Mouse (Mus musculus) CH12.LX (cell line): Measurements from ENCODE around the gene Scgb3a1. TPM values are rescaled to one million over a fixed set of nuclear protein-coding genes. Genes with fewer than 3 reads are reported as not detected.
A peak's percentile ranks its signal among the peaks of the same experiment; 100 is the strongest.

Experiments
- DNase-seq: peaks from one replicate; pipeline ENCODE4 v3.0.0-alpha.2; 2013; ENCODE audit errors: extremely low read depth
- H3K27ac ChIP-seq: 2 replicates; pipeline ENCODE4 v1.5.1; 2012; ENCODE audit warnings: low read depth, mild to moderate bottlenecking, control low read depth, moderate library complexity; ENCODE audit not compliant: insufficient read depth
- H3K27me3 ChIP-seq: replicated peaks from 2 replicates; pipeline ENCODE3; 2012; ENCODE audit warnings: inconsistent platforms
- H3K36me3 ChIP-seq, 2 experiments: replicated peaks in 1 of 2; 2 replicates each; pipeline versions ENCODE3 to v1.6.1; 2012; ENCODE audit warnings: inconsistent platforms in 1 of 2, low read length in 1 of 2, mild to moderate bottlenecking in 1 of 2, mixed read lengths in 1 of 2, moderate library complexity in 1 of 2; ENCODE audit not compliant: control insufficient read depth in 1 of 2, insufficient read depth in 1 of 2
- H3K4me1 ChIP-seq, 2 experiments: 2 replicates each; pipeline ENCODE4 v1.6.1; 2012; ENCODE audit warnings: inconsistent platforms in 1 of 2, moderate library complexity in 1 of 2; ENCODE audit not compliant: insufficient read depth in 2 of 2, control insufficient read depth in 1 of 2
- H3K4me2 ChIP-seq: 2 replicates; pipeline ENCODE4 v1.6.1; 2012; ENCODE audit warnings: low read depth, mild to moderate bottlenecking, control low read depth; ENCODE audit not compliant: poor library complexity, insufficient read depth, severe bottlenecking
- H3K4me3 ChIP-seq, 3 experiments: fragments of 150-350 bp in 1 of 3; sonication (generic) in 1 of 3; replicated peaks in 1 of 3; 2 replicates each; pipeline versions ENCODE3 to v1.5.1; 2011 to 2012; ENCODE audit warnings: low read depth in 2 of 3, low read length in 2 of 3, mild to moderate bottlenecking in 2 of 3, moderate library complexity in 2 of 3, control low read depth in 1 of 3, improper control_type of control experiment in 1 of 3, inconsistent platforms in 1 of 3, mixed read lengths in 1 of 3; ENCODE audit not compliant: poor library complexity in 1 of 3
- H3K79me2 ChIP-seq: replicated peaks from 2 replicates; pipeline ENCODE4 v1.6.1; 2012; ENCODE audit warnings: mild to moderate bottlenecking, moderate library complexity; ENCODE audit not compliant: control insufficient read depth, poor library complexity, insufficient read depth, severe bottlenecking; ENCODE audit errors: extremely low read depth
- H3K9ac ChIP-seq: 2 replicates; pipeline ENCODE4 v1.6.1; 2012; ENCODE audit warnings: low read depth, mild to moderate bottlenecking, control low read depth, moderate library complexity; ENCODE audit not compliant: insufficient read depth
- H3K9me3 ChIP-seq: replicated peaks from 2 replicates; pipeline ENCODE3; 2012; ENCODE audit warnings: low read length, inconsistent platforms, mixed read lengths
- CHD2 ChIP-seq: IDR thresholded peaks from 2 replicates; pipeline ENCODE4 v1.6.1; 2011; ENCODE audit warnings: low read length, improper control_type of control experiment
- CTCF ChIP-seq, 2 experiments: IDR thresholded peaks in 1 of 2; conservative IDR thresholded peaks in 1 of 2; 2 replicates each; pipeline ENCODE4 v1.5.1; 2011 to 2012; ENCODE audit warnings: low read depth in 2 of 2, low read length in 2 of 2, improper control_type of control experiment in 1 of 2, inconsistent platforms in 1 of 2, mild to moderate bottlenecking in 1 of 2, moderate library complexity in 1 of 2
- ELF1 ChIP-seq: IDR thresholded peaks from 2 replicates; pipeline ENCODE4 v1.6.1; 2014; ENCODE audit warnings: low read depth, mild to moderate bottlenecking, inconsistent platforms, low read length, improper control_type of control experiment
- ETS1 ChIP-seq: conservative IDR thresholded peaks from 2 replicates; pipeline ENCODE4 v1.6.1; 2012; ENCODE audit warnings: low read depth, mild to moderate bottlenecking, inconsistent platforms, low read length, improper control_type of control experiment, moderate library complexity
- GABPA ChIP-seq: IDR thresholded peaks from 2 replicates; pipeline ENCODE4 v1.6.1; 2012; ENCODE audit warnings: low read depth, low read length, improper control_type of control experiment, inconsistent platforms; ENCODE audit not compliant: insufficient replicate concordance
- HCFC1 ChIP-seq: IDR thresholded peaks from 2 replicates; pipeline ENCODE4 v1.6.1; 2012; ENCODE audit warnings: low read depth, mild to moderate bottlenecking, inconsistent platforms, low read length, improper control_type of control experiment
- MAZ ChIP-seq: IDR thresholded peaks from 2 replicates; pipeline ENCODE4 v1.6.1; 2012; ENCODE audit warnings: low read depth, mild to moderate bottlenecking, inconsistent platforms, low read length, improper control_type of control experiment, moderate library complexity
- MEF2A ChIP-seq: IDR thresholded peaks from 2 replicates; pipeline ENCODE4 v1.6.1; 2014; ENCODE audit warnings: low read depth, mild to moderate bottlenecking, inconsistent platforms, low read length, improper control_type of control experiment, borderline replicate concordance
- MYC ChIP-seq: IDR thresholded peaks from 2 replicates; pipeline ENCODE4 v1.6.1; 2011; ENCODE audit warnings: low read depth, mild to moderate bottlenecking, improper control_type of control experiment, low read length
- RAD21 ChIP-seq: IDR thresholded peaks from 2 replicates; pipeline ENCODE4 v1.6.1; 2011; ENCODE audit warnings: low read depth, mild to moderate bottlenecking, low read length, improper control_type of control experiment, moderate library complexity
- TCF12 ChIP-seq: IDR thresholded peaks from 2 replicates; pipeline ENCODE4 v1.6.1; 2014; ENCODE audit warnings: low read depth, mild to moderate bottlenecking, inconsistent platforms, low read length, improper control_type of control experiment
- USF2 ChIP-seq: conservative IDR thresholded peaks from 2 replicates; pipeline ENCODE4 v1.6.1; 2011; ENCODE audit warnings: low read depth, low read length, improper control_type of control experiment
- ZKSCAN1 ChIP-seq: IDR thresholded peaks from 2 replicates; pipeline ENCODE4 v1.6.1; 2012; ENCODE audit warnings: low read depth, inconsistent platforms, low read length, improper control_type of control experiment, borderline replicate concordance
- dilution Hi-C: fragments of 300-500 bp; cut with MboI; formaldehyde crosslinking; loops from 2 replicates; pipeline ENCODE4 v1.14.3; 2020; ENCODE audit warnings: low sequenced_read_pairs; ENCODE audit not compliant: extremely low pct_unique_long_range_greater_than_20kb, extremely low pct_ligation_motif_present
- in situ Hi-C: fragments of 300-500 bp; cut with MboI; formaldehyde crosslinking; loops from 3 replicates; pipeline ENCODE4 v1.14.3; 2019; ENCODE audit warnings: low sequenced_read_pairs, low pct_ligation_motif_present, low pct_unique_long_range_greater_than_20kb, mixed read lengths
- polyA plus RNA-seq: library from polyadenylated mRNA; unstranded; fragments of >175 nt; gene quantifications from 2 replicates; pipeline ENCODE4 v1.2.1, GENCODE M21; 2012; ENCODE audit warnings: low read depth; ENCODE audit not compliant: insufficient read length
- total RNA-seq, 2 experiments: library from RNA; depleted of rRNA; stranded (reverse); fragments of 300-350 nt in 1 of 2; fragments of >200 nt in 1 of 2; gene quantifications; 2 replicates each; pipeline ENCODE4 v1.2.3; 2012 to 2014

Gene Scgb3a1
- total and polyA plus RNA-seq, 3 experiments = not detected

- Histone ChIP-seq H3K4me3 (no peak overlapping the region), H3K27me3 (peaks cover 3% of the 10 kb centered on the region), H3K4me2 (no peak overlapping the region), H3K9me3 (no peaks in the 10 kb centered on the region), H3K27ac (no peak overlapping the region), H3K36me3 (peaks cover 8 to 36% of the 10 kb centered on the region in 2 experiments), H3K79me2 (no peaks in the 10 kb centered on the region), H3K9ac (no peak overlapping the region), H3K4me1 (peaks cover 2 to 20% of the 10 kb centered on the region in 2 experiments; a peak in 2 of 4 replicates)
- TF ChIP-seq CHD2 (0 out of 2 replicates have a peak, but pooled peaks have one; percentile 2), MEF2A (no peak), MAZ (0 out of 2 replicates have a peak, but pooled peaks have one; percentile 27), GABPA (no peak), ELF1 (no peak), RAD21 (no peak), ZKSCAN1 (no peak), ETS1 (no peak), MYC (no peak), HCFC1 (no peak), USF2 (no peak)
- in situ Hi-C loops = no loop called here
- dilution Hi-C loops = no loop called here
- no peak for DNase-seq
Observed at GRCm38 (mm10) chr11:49665462-49665861, 2.1 kb downstream of the Scgb3a1 start.

GRCm38 (mm10) chr11:49673433-49673832 is 10.0 kb downstream of the Scgb3a1 start:
- no peak overlapping the region for H3K4me2 ChIP-seq
- H3K9ac ChIP-seq = no peak overlapping the region
- TF ChIP-seq TCF12 = no peak
- TF ChIP-seq CTCF (conservative IDR thresholded peaks at IDR 0.05 in 1 of 2, IDR thresholded peaks at IDR 0.05 in 1 of 2; ENCODE audit: low read depth in 2 of 2, low read length in 2 of 2) = 0 out of 4 replicates have a peak, but pooled peaks of 1 of the 2 experiments have one; percentile 3
- no peaks in the 10 kb centered on the region; the same call in 1 of the 2 replicates for H3K79me2 ChIP-seq
- no peak overlapping the region for H3K27ac ChIP-seq
- in situ Hi-C loops = no loop called here
- H3K27me3 ChIP-seq = no peaks in the 10 kb centered on the region
- H3K9me3 ChIP-seq = no peaks in the 10 kb centered on the region
- H3K4me3 ChIP-seq = no peak overlapping the region
- H3K4me1 ChIP-seq = peaks cover 0 to 29% of the 10 kb centered on the region in 2 experiments; a peak in 2 of 4 replicates
- no peak for DNase-seq
- dilution Hi-C loops = no loop called here
- H3K36me3 ChIP-seq = peaks cover 39 to 79% of the 10 kb centered on the region in 2 experiments
